Mouse (Mus musculus): ENCODE results near the gene C1qtnf7. TPM values are rescaled to one million over a fixed set of nuclear protein-coding genes. Genes with fewer than 3 reads are reported as not detected.

Gene C1qtnf7
- polyA plus RNA-seq, 2 experiments: 0.37 to 0.53 TPM

GRCm38 (mm10) chr5:43621575-43622299, 106.4 kb downstream of the C1qtnf7 start:
- 45% methylated on average over 7 of the region's 7 CpGs for WGBS (ENCODE audit: insufficient replicate concordance)
- H3K27me3 ChIP-seq (ENCODE audit: control insufficient read depth, insufficient read depth, low read length): no peaks in the 10 kb centered on the region
- no peak for DNase-seq (ENCODE audit: low read depth in 3 of 3, low spot score in 3 of 3)
- TF ChIP-seq CTCF (IDR thresholded peaks at IDR 0.05; ENCODE audit: low read depth): no peak
- no peak for TF ChIP-seq EP300 (IDR thresholded peaks at IDR 0.05; ENCODE audit: low read depth)
- no peaks in the 10 kb centered on the region for H3K9me3 ChIP-seq (ENCODE audit: control insufficient read depth, low read length)
- H3K4me3 ChIP-seq (ENCODE audit: insufficient read depth in 1 of 2, low read depth in 2 of 2, low read length in 2 of 2): no peak overlapping the region
- no peaks in the 10 kb centered on the region for H3K36me3 ChIP-seq (replicated peaks; ENCODE audit: control insufficient read depth, insufficient read depth, low read depth)
- H3K9ac ChIP-seq (replicated peaks): no peak overlapping the region
- no peak for ATAC-seq (ENCODE audit: insufficient read depth)
- H3K4me1 ChIP-seq (replicated peaks; ENCODE audit: control insufficient read depth in 2 of 2, insufficient read depth in 2 of 2, low read length in 1 of 2): no peaks in the 10 kb centered on the region
- H3K4me2 ChIP-seq (ENCODE audit: low read depth): no peak overlapping the region
- H3K27ac ChIP-seq: no peak overlapping the region

GRCm38 (mm10) chr5:43625407-43625806, 110.1 kb downstream of the C1qtnf7 start:
- H3K9me3 ChIP-seq (ENCODE audit: control insufficient read depth, low read length): no peaks in the 10 kb centered on the region

GRCm38 (mm10) chr5:43634071-43634601, 118.8 kb downstream of the C1qtnf7 start:
- no peaks in the 10 kb centered on the region for H3K9me3 ChIP-seq (ENCODE audit: control insufficient read depth, low read length)
- no peak for ATAC-seq (ENCODE audit: insufficient read depth)
- DNase-seq (ENCODE audit: low read depth in 3 of 3, low spot score in 3 of 3): no peak
- 55% methylated on average over 5 of the region's 5 CpGs for WGBS (ENCODE audit: insufficient replicate concordance)
- no peaks in the 10 kb centered on the region for H3K4me1 ChIP-seq (replicated peaks; ENCODE audit: control insufficient read depth in 2 of 2, insufficient read depth in 2 of 2, low read length in 1 of 2)
- no peak overlapping the region for H3K4me3 ChIP-seq (ENCODE audit: insufficient read depth in 1 of 2, low read depth in 2 of 2, low read length in 2 of 2)
- no peak overlapping the region for H3K9ac ChIP-seq (replicated peaks)
- H3K4me2 ChIP-seq (ENCODE audit: low read depth): no peak overlapping the region
- H3K27me3 ChIP-seq (ENCODE audit: control insufficient read depth, insufficient read depth, low read length): no peaks in the 10 kb centered on the region
- TF ChIP-seq CTCF (IDR thresholded peaks at IDR 0.05; ENCODE audit: low read depth): no peak
- no peak for TF ChIP-seq EP300 (IDR thresholded peaks at IDR 0.05; ENCODE audit: low read depth)
- no peak overlapping the region for H3K27ac ChIP-seq
- no peaks in the 10 kb centered on the region for H3K36me3 ChIP-seq (replicated peaks; ENCODE audit: control insufficient read depth, insufficient read depth, low read depth)

More at GRCm38 (mm10) chr5:43625407-43625806, 110.1 kb downstream of the C1qtnf7 start:
- no peak for DNase-seq (ENCODE audit: low read depth in 3 of 3, low spot score in 3 of 3)
- H3K36me3 ChIP-seq (replicated peaks; ENCODE audit: control insufficient read depth, insufficient read depth, low read depth): no peaks in the 10 kb centered on the region
- H3K4me1 ChIP-seq (replicated peaks; ENCODE audit: control insufficient read depth in 2 of 2, insufficient read depth in 2 of 2, low read length in 1 of 2): no peaks in the 10 kb centered on the region
- WGBS (ENCODE audit: insufficient replicate concordance): 58% methylated on average over 4 of the region's 4 CpGs
- TF ChIP-seq EP300 (IDR thresholded peaks at IDR 0.05; ENCODE audit: low read depth) (no peak), CTCF (IDR thresholded peaks at IDR 0.05; ENCODE audit: low read depth) (no peak)
- H3K4me2 ChIP-seq (ENCODE audit: low read depth): no peak overlapping the region
- H3K27me3 ChIP-seq (ENCODE audit: control insufficient read depth, insufficient read depth, low read length): no peaks in the 10 kb centered on the region
- ATAC-seq (ENCODE audit: insufficient read depth): no peak
- H3K4me3 ChIP-seq (ENCODE audit: insufficient read depth in 1 of 2, low read depth in 2 of 2, low read length in 2 of 2): no peak overlapping the region
- H3K27ac ChIP-seq: no peak overlapping the region
- no peak overlapping the region for H3K9ac ChIP-seq (replicated peaks)

- Histone ChIP-seq H3K4me1 (replicated peaks; ENCODE audit: control insufficient read depth in 2 of 2, insufficient read depth in 2 of 2, low read length in 1 of 2) (no peaks in the 10 kb centered on the region), H3K9ac (replicated peaks) (no peak overlapping the region), H3K4me2 (ENCODE audit: low read depth) (no peak overlapping the region), H3K4me3 (ENCODE audit: insufficient read depth in 1 of 2, low read depth in 2 of 2, low read length in 2 of 2) (no peak overlapping the region), H3K27ac (no peak overlapping the region), H3K36me3 (replicated peaks; ENCODE audit: control insufficient read depth, insufficient read depth, low read depth) (no peaks in the 10 kb centered on the region), H3K9me3 (ENCODE audit: control insufficient read depth, low read length) (no peaks in the 10 kb centered on the region), H3K27me3 (ENCODE audit: control insufficient read depth, insufficient read depth, low read length) (no peaks in the 10 kb centered on the region)
- DNase-seq (ENCODE audit: low read depth in 3 of 3, low spot score in 3 of 3): no peak
- TF ChIP-seq EP300 (IDR thresholded peaks at IDR 0.05; ENCODE audit: low read depth) (no peak), CTCF (IDR thresholded peaks at IDR 0.05; ENCODE audit: low read depth) (peak; percentile 42; the same call in 1 of the 2 replicates)
- WGBS (ENCODE audit: insufficient replicate concordance): 25% methylated on average over 9 of the region's 9 CpGs
- no peak for ATAC-seq (ENCODE audit: insufficient read depth)
Measured at GRCm38 (mm10) chr5:43634602-43635081, 119.3 kb downstream of the C1qtnf7 start.

- Histone ChIP-seq H3K27ac (no peak overlapping the region), H3K4me2 (ENCODE audit: low read depth) (no peak overlapping the region), H3K9me3 (ENCODE audit: control insufficient read depth, low read length) (no peaks in the 10 kb centered on the region), H3K9ac (replicated peaks) (no peak overlapping the region), H3K4me3 (ENCODE audit: insufficient read depth in 1 of 2, low read depth in 2 of 2, low read length in 2 of 2) (no peak overlapping the region), H3K36me3 (replicated peaks; ENCODE audit: control insufficient read depth, insufficient read depth, low read depth) (no peaks in the 10 kb centered on the region), H3K4me1 (replicated peaks; ENCODE audit: control insufficient read depth in 2 of 2, insufficient read depth in 2 of 2, low read length in 1 of 2) (no peaks in the 10 kb centered on the region), H3K27me3 (ENCODE audit: control insufficient read depth, insufficient read depth, low read length) (no peaks in the 10 kb centered on the region)
- TF ChIP-seq CTCF (IDR thresholded peaks at IDR 0.05; ENCODE audit: low read depth) (no peak), EP300 (IDR thresholded peaks at IDR 0.05; ENCODE audit: low read depth) (no peak)
- ATAC-seq (ENCODE audit: insufficient read depth) (no peak), DNase-seq (ENCODE audit: low read depth in 3 of 3, low spot score in 3 of 3) (no peak)
- WGBS (ENCODE audit: insufficient replicate concordance): 65% methylated on average over 4 of the region's 4 CpGs
Measured at GRCm38 (mm10) chr5:43645020-43645419, 129.7 kb downstream of the C1qtnf7 start.
